Mouse (Mus musculus) cerebellum, adult 2 months (tissue): ENCODE data around the gene Alk.

Experiments
- CTCF ChIP-seq: fragments of 200-500 bp; IDR thresholded peaks from 2 replicates; pipeline ENCODE4 v1.5.1; 2011; ENCODE audit warnings: low read depth, mild to moderate bottlenecking, control low read depth, low read length, moderate library complexity, borderline replicate concordance; ENCODE audit not compliant: insufficient read depth
- POLR2A ChIP-seq: fragments of 200-500 bp; IDR thresholded peaks from 2 replicates; pipeline ENCODE4 v1.6.1; 2011; ENCODE audit warnings: low read length, control low read depth, borderline replicate concordance; ENCODE audit not compliant: insufficient read depth

- no peak for TF ChIP-seq POLR2A
- TF ChIP-seq CTCF = no peak
Measured at GRCm38 (mm10) chr17:72121660-72122059, 482.8 kb downstream of the Alk start.
